Mouse (Mus musculus) myocyte (in vitro differentiated cells): Measurements from ENCODE around the gene Prr19. TPM values are rescaled to one million over a fixed set of nuclear protein-coding genes. Genes with fewer than 3 reads are reported as not detected.

Experiments used
- H3K27me3 ChIP-seq: one replicate; pipeline ENCODE4 v1.6.1; 2011; ENCODE audit not compliant: control insufficient read depth, insufficient read depth, insufficient read length
- H3K36me3 ChIP-seq: one replicate; pipeline ENCODE4 v1.6.1; 2011; ENCODE audit not compliant: control insufficient read depth, insufficient read depth
- H3K4me2 ChIP-seq: one replicate; pipeline ENCODE4 v1.6.1; 2011; ENCODE audit warnings: low read depth, control low read depth
- H3K4me3 ChIP-seq: one replicate; pipeline ENCODE4 v1.5.1; 2011; ENCODE audit warnings: mild to moderate bottlenecking, control low read depth, moderate library complexity
- H3K79me2 ChIP-seq: one replicate; pipeline ENCODE4 v1.6.1; 2011; ENCODE audit not compliant: control insufficient read depth, insufficient read depth
- H3ac ChIP-seq: one replicate; pipeline ENCODE4 v1.6.1; 2011; ENCODE audit not compliant: control insufficient read depth, insufficient read length
- CEBPB ChIP-seq: IDR thresholded peaks from 2 replicates; pipeline ENCODE4 v1.6.1; 2011; ENCODE audit warnings: mild to moderate bottlenecking, moderate library complexity; ENCODE audit not compliant: poor library complexity, insufficient read depth, severe bottlenecking
- E2F4 ChIP-seq: IDR thresholded peaks from one replicate; pipeline ENCODE4 v1.6.1; 2011; ENCODE audit warnings: mild to moderate bottlenecking, control low read depth, moderate library complexity; ENCODE audit not compliant: insufficient read depth
- MAX ChIP-seq: IDR thresholded peaks from one replicate; pipeline ENCODE4 v1.6.1; 2011; ENCODE audit warnings: low read depth, mild to moderate bottlenecking, control low read depth
- MYOD1 ChIP-seq, 3 experiments: IDR thresholded peaks; one replicate each; pipeline ENCODE4 v1.6.1; 2011; ENCODE audit warnings: control low read depth in 2 of 3, low read depth in 2 of 3, mild to moderate bottlenecking in 2 of 3, moderate library complexity in 1 of 3; ENCODE audit not compliant: insufficient read length in 2 of 3, control insufficient read depth in 1 of 3
- MYOG ChIP-seq, 3 experiments: IDR thresholded peaks; one replicate each; pipeline ENCODE4 v1.6.1; 2011; ENCODE audit warnings: control low read depth in 2 of 3, low read depth in 2 of 3, mild to moderate bottlenecking in 2 of 3; ENCODE audit not compliant: insufficient read length in 2 of 3, control insufficient read depth in 1 of 3, insufficient read depth in 1 of 3
- POLR2A ChIP-seq: IDR thresholded peaks from one replicate; pipeline ENCODE4 v1.6.1; 2011; ENCODE audit warnings: low read depth, mild to moderate bottlenecking, control low read depth, moderate library complexity; ENCODE audit not compliant: insufficient read length
- POLR2AphosphoS2 ChIP-seq: IDR thresholded peaks from one replicate; pipeline ENCODE4 v1.6.1; 2011; ENCODE audit warnings: low read depth, control low read depth; ENCODE audit not compliant: insufficient read length
- REST ChIP-seq: IDR thresholded peaks from one replicate; pipeline ENCODE4 v1.6.1; 2011; ENCODE audit warnings: mild to moderate bottlenecking, control low read depth, moderate library complexity; ENCODE audit not compliant: insufficient read depth, insufficient read length
- SRF ChIP-seq: IDR thresholded peaks from one replicate; pipeline ENCODE4 v1.6.1; 2011; ENCODE audit warnings: low read depth; ENCODE audit not compliant: control insufficient read depth, insufficient read length
- TCF12 ChIP-seq: IDR thresholded peaks from one replicate; pipeline ENCODE4 v1.6.1; 2011; ENCODE audit warnings: mild to moderate bottlenecking, control low read depth; ENCODE audit not compliant: poor library complexity, insufficient read depth, severe bottlenecking
- TCF3 ChIP-seq: IDR thresholded peaks from one replicate; pipeline ENCODE4 v1.6.1; 2011; ENCODE audit warnings: low read depth, control low read depth; ENCODE audit not compliant: insufficient read length
- USF1 ChIP-seq: IDR thresholded peaks from one replicate; pipeline ENCODE4 v1.6.1; 2011; ENCODE audit warnings: low read depth, mild to moderate bottlenecking, control low read depth, moderate library complexity
- polyA plus RNA-seq: library from polyadenylated mRNA; unstranded; fragments of >200 nt; fragmentation: generic; extraction: Trizol; gene quantifications from one replicate; pipeline ENCODE4 v1.2.1, GENCODE M21; 2012; ENCODE audit warnings: missing spikeins

Prr19 gene
- polyA plus RNA-seq, 1 experiment, result not detected

DNA sequence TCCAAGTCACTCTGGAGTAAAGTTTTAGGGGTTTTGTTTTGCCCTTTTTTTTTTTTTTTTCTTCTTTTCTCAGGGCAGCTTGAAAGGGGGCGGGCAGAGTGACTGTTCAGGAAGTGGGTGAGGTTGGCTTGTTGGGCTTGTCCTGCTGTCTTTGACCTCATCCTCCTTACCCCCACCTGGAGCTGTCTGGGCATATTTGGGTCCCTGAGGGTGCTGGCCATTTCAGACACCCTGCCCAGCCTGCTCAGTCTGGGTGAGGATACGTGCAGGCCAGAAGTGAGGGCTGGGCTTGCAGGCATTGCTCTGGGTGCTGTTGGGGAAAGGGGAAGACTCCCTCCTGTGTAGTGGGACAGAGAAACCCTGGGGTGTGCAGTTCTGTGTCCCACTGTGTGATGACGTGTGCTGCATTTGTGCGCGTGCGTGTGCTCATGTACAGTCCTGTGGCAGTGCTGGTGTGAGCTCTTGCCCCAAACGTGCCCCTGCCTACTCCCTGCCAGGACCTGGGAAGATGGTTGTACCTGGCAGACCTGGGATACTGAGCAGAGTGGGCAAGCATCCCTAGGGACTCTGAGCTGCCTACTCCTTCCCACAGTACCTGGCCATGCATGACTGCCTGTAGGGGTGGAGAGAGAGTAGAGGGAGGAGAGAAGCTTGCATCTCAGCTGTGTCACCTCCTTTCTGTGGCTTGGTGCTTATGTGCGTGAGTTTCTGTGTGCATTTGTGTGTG lies 31.5 kb upstream of the Prr19 start:
- peaks cover 17% of the 10 kb centered on the region for H3K79me2 ChIP-seq
- H3K4me2 ChIP-seq, result peak overlapping the region; percentile 92
- H3K27me3 ChIP-seq, result no peaks in the 10 kb centered on the region
- peak overlapping the region; percentile 84 for H3K4me3 ChIP-seq
- peak; percentile 62 for TF ChIP-seq POLR2AphosphoS2
- TF ChIP-seq MYOG (IDR thresholded peaks at IDR 0.05; ENCODE audit: control insufficient read depth in 1 of 3, insufficient read depth in 1 of 3, insufficient read length in 2 of 3, low read depth in 2 of 3), result no peak
- no peak for TF ChIP-seq REST
- peak overlapping the region; percentile 24 for H3ac ChIP-seq
- no peaks in the 10 kb centered on the region for H3K36me3 ChIP-seq

DNA sequence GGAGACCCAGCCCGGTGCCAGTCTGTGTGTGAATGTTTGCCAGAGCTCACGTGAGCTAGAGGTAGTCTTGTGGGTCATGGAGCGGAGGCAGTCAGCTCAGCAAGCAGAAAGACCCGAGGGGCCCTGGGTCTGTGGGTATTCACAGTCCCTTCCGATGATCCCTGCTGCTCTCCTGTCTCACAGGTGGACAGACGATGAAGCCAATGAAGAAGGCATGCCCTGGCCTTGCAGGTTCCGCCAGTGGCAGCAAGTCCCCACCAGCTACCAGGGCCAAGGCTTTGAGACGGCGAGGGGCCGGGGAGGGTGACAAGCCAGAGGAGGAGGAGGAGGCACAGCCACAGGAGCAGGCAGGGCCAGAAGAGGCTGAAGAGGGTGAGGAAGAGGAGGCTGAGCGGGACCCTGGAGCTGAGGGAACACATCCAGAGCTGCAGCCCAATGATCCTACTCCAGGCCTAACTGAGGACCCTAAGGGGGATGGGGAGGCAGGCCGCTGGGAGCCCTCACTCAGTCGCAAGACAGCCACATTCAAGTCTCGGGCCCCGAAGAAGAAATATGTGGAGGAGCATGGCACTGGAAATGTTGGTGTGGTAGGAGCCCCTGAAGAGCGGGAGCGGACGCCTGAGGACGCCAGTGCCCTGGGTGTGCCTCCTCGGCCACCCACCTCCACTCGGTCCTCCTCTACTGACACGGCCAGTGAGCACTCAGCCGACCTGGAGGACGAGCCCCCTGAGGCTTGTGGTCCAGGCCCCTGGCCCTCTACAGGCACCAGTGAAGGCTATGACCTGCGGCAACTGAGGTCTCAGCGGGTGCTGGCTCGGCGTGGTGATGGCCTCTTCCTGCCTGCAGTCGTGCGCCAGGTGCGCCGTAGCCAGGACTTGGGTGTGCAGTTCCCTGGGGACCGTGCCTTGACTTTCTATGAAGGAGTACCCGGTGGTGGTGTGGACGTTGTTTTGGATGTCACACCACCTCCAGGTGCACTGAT lies 30.3 kb upstream of the Prr19 start:
- Histone ChIP-seq H3K27me3 (no peaks in the 10 kb centered on the region), H3K36me3 (no peaks in the 10 kb centered on the region), H3K4me3 (no peak overlapping the region), H3K79me2 (peaks cover 17% of the 10 kb centered on the region), H3K4me2 (no peak overlapping the region), H3ac (no peak overlapping the region)
- TF ChIP-seq SRF, result no peak
- TF ChIP-seq MYOD1 (IDR thresholded peaks at IDR 0.05; ENCODE audit: control insufficient read depth in 1 of 3, insufficient read length in 2 of 3, low read depth in 2 of 3), result peak in 1 of 3 experiments; percentile 0

DNA sequence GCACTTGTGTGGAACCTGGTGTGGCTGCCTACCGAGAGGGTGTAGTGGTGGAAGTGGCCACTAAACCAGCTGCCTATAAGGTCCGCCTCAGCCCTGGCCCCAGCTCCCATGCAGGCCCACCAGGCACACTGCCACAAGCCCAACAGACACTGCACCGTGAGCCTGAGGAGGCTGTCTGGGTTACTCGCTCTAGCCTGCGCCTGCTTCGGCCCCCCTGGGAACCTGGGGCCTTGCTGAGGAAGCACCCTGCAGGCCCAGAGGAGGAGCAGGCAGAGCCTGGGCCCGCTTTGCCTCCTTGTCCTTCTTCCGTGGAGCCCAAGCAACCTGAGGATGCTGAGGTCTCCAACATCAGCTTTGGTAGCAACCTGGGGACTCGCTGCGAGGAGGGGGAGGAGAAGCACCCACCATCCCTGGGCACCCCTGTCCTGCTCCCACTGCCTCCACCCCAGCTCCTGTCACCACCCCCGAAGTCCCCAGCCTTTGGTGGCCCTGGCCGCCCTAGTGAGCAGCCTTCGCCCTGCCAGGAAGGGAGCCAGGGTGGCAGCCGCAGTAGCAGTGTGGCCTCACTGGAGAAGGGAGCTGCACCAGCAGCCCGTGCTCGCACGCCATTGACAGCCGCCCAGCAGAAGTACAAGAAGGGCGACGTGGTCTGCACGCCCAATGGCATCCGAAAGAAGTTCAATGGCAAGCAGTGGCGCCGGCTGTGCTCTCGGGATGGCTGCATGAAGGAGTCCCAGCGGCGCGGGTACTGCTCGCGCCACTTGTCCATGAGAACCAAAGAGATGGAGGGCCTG lies 29.4 kb upstream of the Prr19 start:
- Histone ChIP-seq H3K36me3 (no peaks in the 10 kb centered on the region), H3K27me3 (no peaks in the 10 kb centered on the region), H3K4me2 (no peak overlapping the region), H3K79me2 (peaks cover 19% of the 10 kb centered on the region), H3ac (no peak overlapping the region), H3K4me3 (no peak overlapping the region)
- TF ChIP-seq E2F4 (no peak), SRF (no peak), TCF3 (no peak), MYOD1 (IDR thresholded peaks at IDR 0.05; ENCODE audit: control insufficient read depth in 1 of 3, insufficient read length in 2 of 3, low read depth in 2 of 3) (no peak), REST (no peak), TCF12 (no peak), CEBPB (no peak), POLR2A (no peak), POLR2AphosphoS2 (no peak), MAX (no peak), MYOG (IDR thresholded peaks at IDR 0.05; ENCODE audit: control insufficient read depth in 1 of 3, insufficient read depth in 1 of 3, insufficient read length in 2 of 3, low read depth in 2 of 3) (no peak), USF1 (no peak)

DNA sequence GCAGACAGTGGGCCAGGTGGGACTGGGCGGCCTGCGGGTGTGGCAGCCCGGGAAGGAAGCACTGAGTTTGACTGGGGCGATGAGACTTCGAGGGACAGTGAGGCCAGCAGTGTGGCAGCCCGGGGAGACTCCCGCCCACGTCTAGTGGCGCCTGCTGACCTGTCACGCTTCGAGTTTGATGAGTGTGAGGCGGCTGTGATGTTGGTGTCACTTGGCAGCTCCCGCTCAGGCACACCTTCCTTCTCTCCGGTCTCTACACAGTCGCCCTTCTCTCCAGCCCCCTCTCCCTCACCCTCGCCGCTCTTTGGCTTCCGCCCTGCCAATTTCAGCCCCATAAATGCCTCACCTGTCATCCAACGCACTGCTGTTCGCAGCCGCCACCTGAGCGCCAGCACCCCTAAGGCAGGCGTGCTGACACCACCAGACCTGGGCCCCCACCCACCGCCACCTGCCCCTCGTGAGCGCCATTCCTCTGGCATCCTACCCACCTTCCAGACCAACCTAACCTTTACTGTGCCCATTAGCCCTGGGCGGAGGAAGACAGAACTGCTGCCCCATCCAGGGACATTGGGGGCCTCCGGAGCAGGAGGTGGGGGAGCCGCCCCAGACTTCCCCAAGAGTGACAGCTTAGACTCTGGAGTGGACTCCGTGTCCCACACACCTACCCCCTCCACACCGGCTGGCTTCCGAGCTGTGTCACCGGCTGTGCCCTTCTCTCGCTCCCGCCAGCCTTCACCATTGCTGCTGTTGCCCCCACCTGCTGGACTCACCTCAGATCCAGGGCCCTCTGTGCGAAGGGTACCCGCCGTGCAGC lies 28.6 kb upstream of the Prr19 start:
- Histone ChIP-seq H3K79me2 (peaks cover 22% of the 10 kb centered on the region), H3K4me3 (no peak overlapping the region), H3K4me2 (no peak overlapping the region), H3ac (no peak overlapping the region), H3K27me3 (no peaks in the 10 kb centered on the region), H3K36me3 (no peaks in the 10 kb centered on the region)
- TF ChIP-seq SRF, result no peak
- no peak for TF ChIP-seq MYOD1 (IDR thresholded peaks at IDR 0.05; ENCODE audit: control insufficient read depth in 1 of 3, insufficient read length in 2 of 3, low read depth in 2 of 3)
- TF ChIP-seq TCF12, result no peak
- no peak for TF ChIP-seq MYOG (IDR thresholded peaks at IDR 0.05; ENCODE audit: control insufficient read depth in 1 of 3, insufficient read depth in 1 of 3, insufficient read length in 2 of 3, low read depth in 2 of 3)
- no peak for TF ChIP-seq CEBPB
- TF ChIP-seq POLR2A, result no peak
- TF ChIP-seq TCF3, result no peak
- TF ChIP-seq USF1, result no peak
- no peak for TF ChIP-seq REST
- TF ChIP-seq MAX, result no peak
- TF ChIP-seq E2F4, result no peak
- no peak for TF ChIP-seq POLR2AphosphoS2
